Mouse (Mus musculus) bone marrow, adult 2 months (tissue): ENCODE results near the gene Ythdf1. TPM values are rescaled to one million over a fixed set of nuclear protein-coding genes. Genes with fewer than 3 reads are reported as not detected.
A peak's percentile ranks its signal among the peaks of the same experiment; 100 is the strongest.

Experiments
- H3K27ac ChIP-seq: fragments of 200-500 bp; 2 replicates; pipeline ENCODE4 v1.5.1; 2012; ENCODE audit warnings: low read depth, mild to moderate bottlenecking, control low read depth, inconsistent platforms, low read length; ENCODE audit not compliant: control insufficient read depth, poor library complexity, insufficient read depth
- H3K4me1 ChIP-seq: fragments of 200-500 bp; 2 replicates; pipeline ENCODE4 v1.6.1; 2011; ENCODE audit warnings: low read length; ENCODE audit not compliant: control insufficient read depth, insufficient read depth
- H3K4me3 ChIP-seq: fragments of 200-500 bp; replicated peaks from 2 replicates; pipeline ENCODE3; 2011; ENCODE audit warnings: mild to moderate bottlenecking, low read depth, low read length, control low read depth; ENCODE audit not compliant: control insufficient read depth
- CTCF ChIP-seq: fragments of 200-500 bp; IDR thresholded peaks from 2 replicates; pipeline ENCODE4 v1.5.1; 2011; ENCODE audit warnings: low read length, control low read depth; ENCODE audit not compliant: control insufficient read depth, insufficient read depth
- POLR2A ChIP-seq: fragments of 200-500 bp; IDR thresholded peaks from 2 replicates; pipeline ENCODE4 v1.6.1; 2011; ENCODE audit warnings: low read depth, mild to moderate bottlenecking, control low read depth, low read length, borderline replicate concordance; ENCODE audit not compliant: control insufficient read depth
- WGBS: fragments of 180-500 bp; shearing (Covaris S2); methylation state at CpG from one replicate; pipeline ENCODE4 v1.1.7; 2018; 5-methylcytosine and 5-hydroxymethylcytosine counted together
- polyA plus RNA-seq: library from polyadenylated mRNA; stranded (reverse); fragments of >200 nt; gene quantifications from 2 replicates; pipeline ENCODE4 v1.2.4, GENCODE M21; 2011; ENCODE audit warnings: low replicate concordance; ENCODE audit not compliant: missing spikeins, insufficient read depth, insufficient read length

The Ythdf1 gene
- polyA plus RNA-seq, 1 experiment = 26.6 TPM

DNA sequence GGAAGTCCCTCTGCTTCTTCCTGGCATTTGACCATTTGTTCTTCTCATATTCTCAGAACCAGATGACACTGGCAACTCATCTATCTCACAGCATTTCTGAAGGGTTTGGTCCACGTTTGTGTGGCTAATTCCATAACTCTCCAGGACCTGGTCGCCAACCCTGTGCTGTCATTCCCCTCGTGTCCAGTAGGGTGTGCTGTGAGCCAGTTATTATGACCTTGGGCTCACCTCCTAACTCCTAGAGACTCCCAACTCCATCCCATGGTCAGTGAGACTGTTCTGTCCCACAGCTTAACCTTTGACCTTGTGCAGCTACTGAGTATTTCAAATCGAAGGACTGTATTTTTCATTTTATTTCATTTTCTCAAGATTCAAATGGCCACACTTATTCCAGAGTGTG is 4.4 kb upstream of the Ythdf1 start:
- no peak overlapping the region for H3K4me3 ChIP-seq
- TF ChIP-seq CTCF (peak; percentile 92), POLR2A (no peak)
- H3K27ac ChIP-seq = no peak overlapping the region
- WGBS = 5% methylated on average over 4 of the region's 4 CpGs
- no peaks in the 10 kb centered on the region for H3K4me1 ChIP-seq

DNA sequence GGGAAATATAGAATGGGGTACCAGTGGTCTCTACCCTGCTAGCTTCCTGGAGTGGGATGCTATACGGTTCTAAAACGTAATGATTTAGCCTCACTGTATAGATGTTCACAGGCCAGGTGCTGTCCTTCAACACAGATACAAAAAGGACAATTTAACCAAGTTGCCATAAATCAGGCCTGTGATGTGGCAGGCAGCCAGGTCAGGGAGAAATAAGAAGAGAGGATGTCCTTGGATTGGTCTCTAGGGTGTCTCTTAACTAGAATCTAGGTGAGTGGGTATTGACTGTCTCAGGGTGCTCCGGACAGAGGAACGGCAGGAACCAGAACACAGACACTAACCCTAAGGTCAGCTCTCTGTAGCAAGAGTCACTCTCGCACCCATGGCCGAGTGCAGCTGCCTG is 2.0 kb upstream of the Ythdf1 start:
- WGBS = 81% methylated on average over 6 of the region's 6 CpGs
- Histone ChIP-seq H3K4me1 (no peaks in the 10 kb centered on the region), H3K27ac (no peak overlapping the region), H3K4me3 (no peak overlapping the region)
- TF ChIP-seq POLR2A = no peak
- TF ChIP-seq CTCF = no peak

DNA sequence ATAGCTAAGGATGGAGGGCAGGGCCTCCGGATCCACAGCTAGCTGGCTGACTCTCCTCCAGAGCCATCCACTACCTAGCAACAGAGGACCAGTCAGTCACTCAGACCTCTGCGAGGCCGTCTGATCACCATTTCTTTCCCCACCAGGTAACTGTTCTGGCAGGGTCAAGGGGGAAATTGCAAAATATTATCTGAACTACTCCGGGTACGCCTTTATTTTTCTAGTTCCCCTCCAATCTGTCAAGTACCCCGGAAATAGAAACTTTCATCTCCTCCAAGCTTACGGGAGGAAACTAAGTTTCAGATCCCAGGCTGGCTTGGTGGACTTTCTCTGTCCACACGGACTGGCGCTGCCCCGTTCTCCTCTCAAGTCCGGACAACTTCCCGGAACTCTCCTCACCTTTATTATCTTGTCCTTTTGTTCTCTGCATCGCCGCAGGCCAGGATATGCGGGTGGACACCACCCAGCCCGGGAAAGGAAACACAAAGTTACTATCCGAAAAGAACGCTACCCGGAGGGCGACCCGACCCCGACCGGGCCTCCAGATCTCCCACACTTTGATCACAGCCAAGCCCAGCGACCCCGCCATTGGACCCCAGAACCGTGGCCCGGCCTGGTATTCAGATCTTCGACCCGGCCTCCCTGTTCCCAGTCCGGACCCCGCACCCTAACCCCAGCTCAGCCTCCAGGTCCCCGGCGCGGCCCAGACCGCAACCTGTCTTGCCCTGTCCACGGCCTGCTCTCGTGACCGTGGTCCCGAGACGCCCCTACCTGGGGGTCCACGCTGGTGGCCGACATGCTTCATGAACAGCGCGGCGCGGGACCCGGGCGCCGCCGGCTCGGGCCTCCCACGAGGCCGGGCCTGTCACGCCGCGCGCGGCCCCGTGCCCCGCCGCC is 588 bp downstream of the Ythdf1 start:
- under 1% methylated on average over 61 of the region's 61 CpGs for WGBS
- TF ChIP-seq POLR2A (no peak), CTCF (no peak)
- Histone ChIP-seq H3K27ac (peak overlapping the region; percentile 84), H3K4me3 (peak overlapping the region; percentile 89), H3K4me1 (no peaks in the 10 kb centered on the region; the same call in 1 of the 2 replicates)

DNA sequence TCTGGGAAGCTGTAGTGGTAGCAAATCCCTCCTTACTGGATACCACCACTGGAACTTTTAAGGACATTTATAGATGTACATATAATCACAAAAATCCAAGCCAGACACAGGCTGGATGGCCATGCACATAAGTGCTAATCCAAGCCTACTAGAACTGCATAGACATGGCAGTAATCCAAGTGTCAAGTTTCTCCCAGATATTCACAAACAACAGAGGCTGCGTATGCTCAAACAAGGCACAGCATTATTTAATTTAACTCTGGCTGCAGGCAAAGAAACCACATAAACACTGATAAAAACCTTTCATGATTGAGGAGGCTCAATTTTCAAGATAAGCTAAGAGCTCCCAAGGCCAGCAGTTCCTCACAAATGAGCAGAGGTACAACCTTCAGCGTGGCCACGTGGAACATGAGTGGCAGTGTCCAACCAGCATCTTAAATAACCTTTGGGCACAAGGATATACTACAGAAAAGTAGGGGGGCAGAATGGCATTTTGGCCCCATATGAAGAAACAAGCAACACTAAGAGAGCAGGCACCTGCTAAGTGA is 4.8 kb downstream of the Ythdf1 start:
- no peak overlapping the region for H3K27ac ChIP-seq
- H3K4me3 ChIP-seq = no peak overlapping the region
- WGBS = 67% methylated on average over 3 of the region's 3 CpGs
- TF ChIP-seq CTCF = no peak
- no peak for TF ChIP-seq POLR2A
- H3K4me1 ChIP-seq = no peaks in the 10 kb centered on the region; the same call in 1 of the 2 replicates

DNA sequence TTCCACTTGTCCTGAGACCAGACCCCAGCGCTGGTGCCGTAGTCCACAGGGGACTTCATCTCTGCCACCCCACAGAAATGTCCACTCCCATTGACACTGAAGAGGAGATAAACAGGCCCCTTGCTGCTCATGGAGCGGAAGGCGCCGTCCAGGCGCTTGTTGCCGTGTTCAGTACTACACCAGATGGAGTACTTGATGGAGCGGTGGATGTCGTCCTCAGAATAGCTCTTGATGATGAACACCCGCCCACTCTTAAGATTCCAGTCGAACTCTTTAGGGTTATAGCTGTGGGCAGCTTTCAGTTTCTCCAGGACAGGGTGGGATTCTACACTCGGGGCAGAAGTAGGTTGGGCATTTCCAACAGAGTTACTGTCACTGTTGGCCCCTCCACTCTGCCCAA is 9.8 kb downstream of the Ythdf1 start:
- Histone ChIP-seq H3K27ac (no peak overlapping the region), H3K4me1 (no peaks in the 10 kb centered on the region), H3K4me3 (no peak overlapping the region)
- 91% methylated on average over 12 of the region's 12 CpGs for WGBS
- TF ChIP-seq CTCF = no peak
- TF ChIP-seq POLR2A = no peak

DNA sequence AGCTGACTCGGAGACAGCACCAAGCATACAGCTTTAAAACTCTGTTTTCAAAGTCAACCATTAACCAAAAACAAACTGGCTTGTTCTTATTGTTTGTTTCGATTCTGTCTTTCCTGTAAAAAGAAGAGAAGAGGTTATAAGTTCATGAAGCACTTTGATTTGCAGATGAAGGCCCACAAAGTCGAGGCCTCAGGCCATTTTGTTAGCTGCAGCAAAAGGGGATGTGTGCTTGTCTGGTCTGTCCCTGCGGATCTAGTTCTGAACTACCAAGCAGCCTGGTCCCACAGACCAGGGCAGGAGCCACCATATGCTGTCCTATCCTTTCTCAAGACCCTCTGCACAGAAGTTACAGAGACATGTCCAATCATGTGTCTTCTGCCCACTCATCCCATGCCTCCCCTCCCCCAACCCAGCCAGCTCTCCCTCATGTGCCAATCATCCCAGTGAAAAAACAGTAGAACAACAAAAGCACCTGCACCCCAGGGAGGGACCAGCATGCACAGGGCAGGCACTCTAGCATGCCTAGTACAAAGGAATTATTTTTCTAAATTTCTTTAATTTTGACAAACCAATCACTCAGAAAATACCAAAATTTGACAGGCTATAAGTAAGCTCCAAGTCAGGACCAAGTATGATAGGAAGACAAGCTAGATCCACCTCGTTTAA is 15.1 kb downstream of the Ythdf1 start:
- TF ChIP-seq POLR2A (no peak), CTCF (no peak)
- WGBS = 78% methylated on average over 5 of the region's 5 CpGs

DNA sequence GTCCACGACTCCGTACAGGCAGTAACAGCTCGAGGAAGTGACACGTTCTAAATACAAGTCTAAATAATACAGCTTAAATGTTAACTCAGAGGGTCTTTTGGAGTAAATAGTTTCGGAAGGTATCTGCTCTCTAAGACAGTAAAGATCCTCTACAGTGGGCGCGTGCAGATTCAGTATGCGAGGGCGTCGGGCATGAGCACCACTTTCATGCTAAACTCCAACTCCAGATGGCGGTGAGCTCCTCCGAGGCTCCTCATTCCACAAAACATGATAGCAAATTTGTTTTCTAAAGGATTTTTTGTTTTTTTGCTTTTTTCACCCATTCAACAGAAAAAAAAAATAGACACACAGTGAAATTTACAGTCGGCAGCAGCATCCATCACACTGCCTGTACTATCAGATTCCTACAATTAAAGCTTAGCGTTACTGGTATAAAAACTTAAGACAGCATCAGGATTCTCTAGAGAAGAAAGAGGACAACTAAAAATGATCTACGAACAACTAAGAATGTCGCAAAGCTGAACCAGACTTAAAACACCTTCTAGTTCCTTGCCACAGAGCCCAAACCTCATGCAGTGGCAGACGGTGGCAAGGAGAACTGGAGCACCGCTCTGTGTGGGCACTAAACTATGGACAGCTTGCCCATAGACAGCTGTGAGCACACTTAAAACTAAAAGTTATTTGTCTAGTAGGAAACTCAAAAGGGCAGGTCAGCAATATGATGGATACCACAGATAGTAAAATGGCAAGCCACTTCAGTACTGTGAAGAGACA is 16.1 kb downstream of the Ythdf1 start:
- Histone ChIP-seq H3K4me1 (no peaks in the 10 kb centered on the region), H3K27ac (no peak overlapping the region), H3K4me3 (no peak overlapping the region)
- TF ChIP-seq CTCF = no peak
- TF ChIP-seq POLR2A = no peak
- 91% methylated on average over 18 of the region's 18 CpGs for WGBS

More for the DNA sequence above, 15.1 kb downstream of the Ythdf1 start:
- no peak overlapping the region for H3K4me3 ChIP-seq
- H3K27ac ChIP-seq = no peak overlapping the region
- no peaks in the 10 kb centered on the region for H3K4me1 ChIP-seq
